Mouse (Mus musculus): ENCODE results near the gene Phf23.
A peak's percentile ranks its signal among the peaks of the same experiment; 100 is the strongest.
"Not testable (repeated sequence)": the region's sequence is repeated elsewhere in the genome, so short reads cannot be mapped to it uniquely, and the experiment has no call there.

Phf23 gene

DNA sequence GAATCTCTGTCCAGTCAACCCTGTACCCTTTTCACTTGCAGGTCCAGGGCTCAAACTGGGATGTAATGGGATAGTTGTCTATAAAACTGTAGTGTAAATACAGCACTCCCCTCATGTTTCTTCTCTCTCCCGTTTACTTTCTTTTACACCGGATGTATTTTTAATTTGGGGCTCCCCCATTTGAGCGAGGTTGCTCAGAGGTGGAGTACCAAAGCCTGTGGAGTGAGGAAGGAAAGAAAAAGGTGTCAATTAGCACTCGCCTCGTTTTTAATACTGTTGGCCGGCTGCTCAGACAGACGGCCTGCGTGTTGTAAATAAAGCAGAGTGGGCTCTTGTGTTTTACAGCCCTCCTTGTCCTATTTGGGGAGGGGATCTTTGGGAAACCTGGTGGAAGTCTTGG is 4.1 kb downstream of the Phf23 start:
- DNase-seq (ENCODE audit: low spot score): no peak

DNA sequence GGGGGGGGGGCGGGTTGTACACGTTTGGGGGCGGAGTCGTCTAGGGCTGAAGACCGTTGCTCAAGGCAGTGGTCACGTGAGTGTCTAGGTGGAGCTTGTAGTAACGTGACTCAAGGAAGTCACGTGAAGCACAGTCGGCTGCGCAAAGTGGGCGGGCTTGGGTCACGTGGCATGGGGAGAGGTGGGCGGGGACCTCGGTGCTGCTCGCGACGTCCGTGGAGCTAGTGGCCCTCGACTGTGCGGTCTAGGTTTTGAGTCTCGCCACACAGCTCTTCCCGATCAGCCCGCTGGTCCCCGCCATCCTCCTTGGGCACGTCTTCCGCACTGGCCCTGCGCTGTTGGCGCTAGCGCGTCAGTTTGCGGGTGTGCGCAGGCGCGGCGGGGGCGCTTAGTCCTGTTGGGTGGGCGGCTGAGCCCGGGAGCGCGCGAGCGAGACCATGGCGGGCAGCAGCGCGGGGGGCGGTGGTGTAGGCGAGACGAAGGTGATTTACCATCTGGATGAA is 4.9 kb downstream of the Phf23 start, which contains the start of gene Dvl2:
Gene Dvl2 (plus strand): TSS at position 200 of the 503 bp plus-strand sequence.
- DNase-seq (ENCODE audit: low spot score): peak; percentile 90

DNA sequence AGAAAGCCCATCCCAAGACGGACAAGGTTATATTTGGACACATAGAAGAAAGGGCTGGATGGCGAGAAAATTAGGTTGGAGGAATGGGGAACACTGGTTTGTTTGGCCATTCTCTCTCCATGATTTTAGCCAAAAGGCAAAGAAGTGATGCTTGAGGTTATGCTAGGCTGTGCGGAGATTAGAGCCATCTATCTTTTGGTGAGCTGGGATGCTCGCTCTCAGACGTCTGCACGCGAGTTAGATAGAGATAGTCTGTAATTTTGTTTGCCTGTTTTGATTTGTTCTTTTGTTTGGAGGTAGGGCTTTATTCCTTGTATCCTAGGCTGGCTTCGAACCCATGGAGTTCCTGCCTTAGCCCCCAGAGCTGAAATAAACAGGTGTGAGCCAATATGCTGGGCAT is 5.6 kb downstream of the Phf23 start:
- no peak for DNase-seq (ENCODE audit: low spot score)

DNA sequence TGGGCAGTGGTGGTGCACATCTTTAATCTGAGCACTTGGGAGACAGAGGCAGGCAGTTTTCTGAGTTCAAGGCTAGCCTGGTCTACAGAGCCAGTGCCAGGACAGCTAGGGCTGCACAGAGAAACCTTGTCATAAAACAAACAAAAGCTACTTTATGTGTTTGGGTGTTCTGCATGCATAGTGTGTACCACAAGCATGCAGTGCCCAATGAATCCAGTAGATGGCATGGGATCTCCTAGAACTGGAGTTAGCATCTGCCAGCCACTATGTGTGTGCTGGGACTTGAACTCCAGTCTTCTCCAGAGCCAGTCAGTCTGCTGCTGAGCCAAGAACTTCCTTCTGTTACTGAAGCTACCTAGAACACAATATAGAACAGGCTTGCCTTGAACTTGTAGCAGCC is 6.3 kb downstream of the Phf23 start:
- DNase-seq (ENCODE audit: low spot score): no peak

DNA sequence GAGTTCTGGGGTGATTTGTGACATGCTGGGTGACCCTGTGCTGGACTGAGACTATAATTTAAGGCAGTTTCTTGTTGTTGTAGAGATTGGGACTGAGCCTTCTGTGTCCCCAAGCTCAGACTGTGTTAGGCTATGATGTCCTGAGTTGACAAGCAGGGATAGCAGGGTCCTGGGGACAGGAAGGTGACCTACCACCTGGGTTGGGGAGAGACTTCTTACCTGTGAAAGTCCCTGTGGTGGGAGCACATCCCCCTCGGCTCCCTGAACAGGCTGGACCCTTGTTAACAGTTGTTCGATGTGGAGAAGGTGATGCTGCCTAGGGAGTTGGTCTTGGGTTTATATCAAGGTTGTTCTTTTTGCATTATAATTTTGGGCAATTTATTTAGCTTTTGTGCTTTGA is 6.9 kb downstream of the Phf23 start:
- DNase-seq (ENCODE audit: low spot score): no peak

DNA sequence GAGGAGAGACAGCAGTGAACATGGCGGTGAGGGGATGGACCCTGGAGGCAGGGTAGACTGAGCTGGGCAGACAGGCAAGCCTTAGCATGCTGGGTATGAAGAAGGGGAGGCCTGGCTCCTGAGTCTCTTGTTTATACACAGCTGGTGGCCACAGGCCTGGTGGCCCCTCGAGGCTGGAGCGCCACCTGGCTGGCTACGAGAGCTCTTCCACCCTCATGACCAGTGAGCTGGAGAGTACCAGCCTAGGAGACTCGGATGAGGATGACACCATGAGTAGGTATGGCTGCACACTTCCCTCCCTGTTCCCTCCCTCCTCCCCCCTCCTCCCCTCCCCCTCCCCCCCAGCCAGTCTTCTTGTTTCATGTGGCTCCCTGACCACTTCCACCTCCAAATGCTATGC is 9.9 kb downstream of the Phf23 start:
- no peak for DNase-seq (ENCODE audit: low spot score)

DNA sequence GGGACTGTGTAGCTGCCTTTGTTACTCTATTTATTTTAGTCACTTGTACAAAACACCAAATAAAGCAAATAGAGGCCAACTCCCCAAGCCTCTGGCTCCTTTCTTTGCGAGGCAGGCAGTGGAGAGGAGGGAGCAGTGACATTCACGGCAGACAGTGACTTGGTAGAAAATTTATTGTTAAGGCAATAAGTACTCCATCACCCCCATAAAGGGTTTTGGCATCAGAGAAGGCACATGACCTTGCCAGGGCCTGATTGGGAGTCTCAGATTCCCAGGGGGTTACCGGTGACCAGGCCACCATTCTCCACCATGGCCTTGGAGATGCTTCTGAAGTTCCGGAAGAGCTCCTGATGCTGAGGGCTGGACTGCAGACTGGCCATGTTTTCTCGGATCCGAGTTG is 14.5 kb downstream of the Phf23 start:
- no peak for DNase-seq (ENCODE audit: low spot score)

DNA sequence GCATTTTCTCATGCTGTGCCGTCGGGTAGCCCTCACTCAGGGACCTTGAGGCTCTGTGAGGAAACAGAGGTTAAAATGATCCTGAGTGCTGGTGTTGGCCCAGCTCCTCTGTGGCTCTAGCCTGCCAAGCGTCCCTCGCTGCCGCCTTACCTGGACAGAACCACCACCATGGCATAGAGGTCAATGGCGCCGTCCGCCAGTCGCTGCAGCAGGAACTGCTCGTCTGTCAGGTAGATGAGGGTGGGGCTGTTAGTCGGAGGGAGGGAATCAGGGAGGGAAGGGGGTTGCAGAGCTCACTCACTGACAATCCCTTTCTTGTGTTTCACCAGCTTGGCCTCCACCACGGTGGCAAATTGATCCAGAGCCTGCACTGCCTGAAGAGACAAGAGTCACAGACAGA is 15.0 kb downstream of the Phf23 start:
- DNase-seq (ENCODE audit: low spot score): no peak

DNA sequence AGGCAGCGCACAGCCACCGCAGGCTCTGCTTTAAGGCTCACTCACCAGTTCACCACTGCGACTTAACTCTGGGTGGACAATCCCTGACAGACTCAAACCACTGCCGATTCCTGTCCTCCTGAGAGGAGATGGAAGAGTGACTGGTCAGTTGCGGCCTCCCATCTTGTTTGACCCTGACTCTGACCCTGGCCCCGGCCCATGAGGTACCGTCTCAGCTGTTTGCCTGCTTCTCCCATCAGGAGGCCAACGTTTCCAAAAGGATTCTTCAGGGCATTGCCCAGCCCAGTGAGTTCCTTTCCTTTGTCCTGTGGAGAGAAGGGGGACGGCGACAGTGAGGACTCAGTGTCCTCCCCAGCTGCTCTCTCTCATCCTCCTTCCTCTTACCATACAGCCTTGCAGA is 15.4 kb downstream of the Phf23 start:
- no peak for DNase-seq (ENCODE audit: low spot score)

DNA sequence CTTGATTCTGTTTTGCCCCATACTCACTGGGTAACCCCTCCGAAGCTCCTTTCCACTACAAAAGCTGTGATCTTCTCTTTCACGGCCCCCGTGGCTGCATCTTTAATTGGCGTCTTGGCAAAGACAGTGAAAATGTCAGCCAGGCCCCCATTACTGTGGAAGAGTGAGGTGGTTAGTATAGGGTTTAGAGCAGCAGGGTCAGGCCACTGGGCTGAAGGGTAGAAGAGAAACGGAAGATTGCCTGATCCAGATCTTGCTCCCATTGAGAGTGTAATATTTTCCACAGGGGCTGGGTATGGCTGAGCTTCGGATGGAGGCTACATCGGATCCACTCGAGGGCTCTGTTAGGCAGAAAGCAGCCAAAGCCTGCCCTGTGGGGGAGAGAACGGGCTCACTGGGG is 17.4 kb downstream of the Phf23 start:
- DNase-seq (ENCODE audit: low spot score): no peak

DNA sequence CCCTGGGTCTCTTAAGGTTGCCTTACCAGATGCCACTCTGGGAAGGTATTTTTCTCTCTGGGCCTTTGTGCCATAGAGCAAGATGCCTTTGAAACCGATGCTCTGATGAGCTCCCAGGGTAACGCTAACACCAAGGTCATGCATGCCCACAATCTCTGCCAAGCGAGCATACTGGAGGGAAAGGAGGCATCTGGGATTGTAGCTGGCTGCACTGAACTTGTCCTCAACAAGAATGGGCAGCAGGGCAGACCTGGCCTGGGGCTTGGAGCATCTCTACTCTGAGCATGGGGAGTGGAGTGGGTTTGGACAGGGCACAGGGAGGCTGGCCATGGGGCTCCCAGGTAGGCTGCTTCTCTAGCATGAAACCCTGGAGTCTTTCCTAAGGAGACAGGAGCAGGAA is 17.8 kb downstream of the Phf23 start:
- no peak for DNase-seq (ENCODE audit: low spot score)

DNA sequence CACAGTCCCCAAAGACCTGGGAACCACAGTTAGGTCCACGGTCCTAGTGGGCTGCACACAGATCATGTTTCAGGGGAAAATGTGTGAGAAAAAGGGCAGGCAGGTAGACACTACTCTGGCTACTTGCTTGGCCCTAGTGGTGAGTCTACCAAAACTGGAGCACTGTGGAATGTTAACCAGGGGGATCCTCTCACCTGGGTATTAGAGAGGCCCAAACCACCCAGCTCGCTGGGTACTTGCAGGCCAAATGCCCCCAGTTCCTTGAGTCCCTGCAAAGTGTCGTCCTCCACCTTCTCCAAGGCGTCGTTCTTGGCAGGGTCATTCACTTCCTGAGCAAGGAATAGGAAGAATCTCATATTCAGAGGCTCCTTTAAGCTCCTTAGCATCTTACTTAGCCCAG is 18.5 kb downstream of the Phf23 start:
- no peak for DNase-seq (ENCODE audit: low spot score)

DNA sequence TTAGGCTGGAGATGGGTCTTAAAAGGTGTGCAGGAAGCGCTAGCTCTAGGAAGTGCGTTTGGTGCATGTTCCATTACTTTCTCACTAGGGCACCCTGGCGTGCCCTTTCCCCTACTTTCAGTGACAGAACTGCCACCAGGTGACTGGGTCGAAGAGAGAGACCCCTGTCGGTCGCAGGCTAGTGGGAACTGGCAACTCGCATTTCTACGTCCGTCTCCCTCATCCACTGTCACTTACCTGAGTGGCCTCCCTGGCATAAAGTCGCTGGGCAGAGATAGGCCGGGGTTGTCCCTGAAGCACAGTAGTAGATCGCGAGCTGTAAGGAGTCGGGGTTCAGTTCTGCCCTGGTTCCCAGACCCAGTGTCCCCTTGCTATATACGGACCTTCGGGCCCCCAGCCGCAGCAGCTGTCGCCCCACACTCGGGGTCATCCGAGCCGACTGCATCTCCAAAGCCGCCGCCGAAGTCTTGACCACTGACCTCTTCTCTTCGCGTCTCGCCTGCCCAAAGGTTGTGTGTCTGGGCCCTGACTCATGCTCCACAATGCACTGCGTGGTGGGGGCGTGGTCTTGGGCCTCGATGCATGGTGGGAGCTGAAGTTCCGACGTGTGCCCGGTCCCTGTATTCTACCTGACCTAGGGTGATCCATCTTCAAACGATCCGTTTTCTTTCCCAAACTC is 19.4 kb downstream of the Phf23 start, which contains the start of gene Acadvl:
Gene Acadvl (minus strand): TSS at position 532 of the 679 bp plus-strand sequence.
- peak; percentile 78 for DNase-seq (ENCODE audit: low spot score)

DNA sequence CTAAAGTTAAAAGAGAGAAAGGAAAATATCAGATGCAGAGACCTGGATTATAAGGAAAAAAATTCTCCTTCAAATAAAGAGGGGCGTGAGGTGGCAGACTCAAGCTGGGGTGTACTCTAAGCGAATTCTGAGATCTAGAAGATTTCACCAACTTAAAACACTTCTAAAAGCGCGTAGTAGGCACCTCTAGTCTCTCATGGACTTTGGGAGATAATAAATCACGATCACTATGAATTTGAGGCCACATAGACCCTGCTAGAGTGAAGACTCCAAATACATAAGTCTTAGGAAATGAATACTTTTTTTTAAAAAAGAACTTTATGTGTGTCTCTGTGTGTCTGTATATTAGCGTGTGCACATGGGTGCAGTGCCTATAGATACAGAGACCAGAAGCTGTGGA is 20.1 kb downstream of the Phf23 start:
- DNase-seq (ENCODE audit: low spot score): no peak

DNA sequence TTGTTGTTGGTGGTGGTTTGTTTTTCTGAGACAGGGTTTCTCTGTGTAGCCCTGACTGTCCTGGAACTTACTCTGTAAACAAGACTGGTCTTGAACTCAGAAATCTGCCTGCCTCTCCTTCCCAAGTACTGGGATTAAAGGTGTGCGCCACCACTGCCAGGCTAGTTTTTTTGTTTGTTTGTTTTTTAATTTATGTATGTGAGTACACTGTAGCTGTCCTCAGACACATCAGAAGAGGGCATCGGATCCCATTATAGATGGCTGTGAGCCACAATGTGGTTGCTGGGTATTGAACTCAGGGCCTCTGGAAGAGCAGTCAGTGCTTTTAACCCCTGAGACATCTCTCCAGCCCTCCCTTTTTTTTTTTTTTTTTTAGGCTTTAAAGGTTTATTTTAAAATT is 20.6 kb downstream of the Phf23 start:
- DNase-seq (ENCODE audit: low spot score): not testable (repeated sequence)

DNA sequence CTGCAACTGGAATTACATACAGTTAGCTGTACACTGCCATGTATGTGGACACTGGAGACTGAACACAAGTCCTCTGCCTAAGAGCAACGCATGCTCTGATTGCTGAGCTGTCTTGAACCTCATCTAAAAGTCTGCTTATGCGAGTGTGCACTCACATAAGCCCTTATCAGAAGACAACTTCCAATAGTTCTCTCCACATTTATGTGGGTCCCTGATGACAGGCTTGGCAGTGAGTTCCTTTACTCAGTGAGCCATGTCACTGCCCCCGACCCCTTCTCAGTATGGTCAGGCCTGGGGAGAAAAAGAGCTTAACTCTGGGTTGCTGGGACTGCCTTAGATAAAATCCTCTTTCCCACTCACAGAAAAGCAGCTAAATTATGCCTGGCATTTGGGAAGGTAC is 21.1 kb downstream of the Phf23 start, which contains the start of gene Dlg4:
Gene Dlg4 (plus strand): TSS at position 274 of the 400 bp plus-strand sequence.
- no peak for DNase-seq (ENCODE audit: low spot score)

DNA sequence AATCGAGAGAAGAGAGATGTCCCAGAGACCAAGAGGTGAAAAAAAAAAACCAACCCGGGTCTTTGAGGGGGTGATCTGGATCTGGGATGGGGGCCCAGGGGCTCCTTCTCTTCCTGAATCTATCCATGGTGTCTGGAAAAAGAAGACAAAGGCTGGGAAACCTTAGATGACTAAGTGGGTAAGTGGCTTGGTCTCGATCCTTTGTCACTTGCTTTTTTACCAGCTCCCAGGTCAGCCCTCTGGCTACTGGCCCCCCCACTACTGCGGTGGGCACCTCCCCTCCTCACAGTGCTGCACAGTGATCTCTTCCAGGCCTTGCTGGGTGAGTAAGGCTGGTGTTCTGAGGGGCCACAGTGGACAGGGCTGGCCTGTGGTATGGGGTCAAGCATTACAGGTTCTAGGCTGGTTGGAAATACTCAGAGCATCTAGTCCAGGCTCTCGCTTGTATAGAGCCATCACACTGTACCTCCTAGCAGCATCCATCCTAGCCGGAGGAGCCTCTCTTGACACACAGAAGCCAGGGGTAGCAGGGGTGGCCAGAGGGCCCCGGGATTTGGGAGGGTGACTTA is 21.7 kb downstream of the Phf23 start:
- DNase-seq (ENCODE audit: low spot score): no peak

DNA sequence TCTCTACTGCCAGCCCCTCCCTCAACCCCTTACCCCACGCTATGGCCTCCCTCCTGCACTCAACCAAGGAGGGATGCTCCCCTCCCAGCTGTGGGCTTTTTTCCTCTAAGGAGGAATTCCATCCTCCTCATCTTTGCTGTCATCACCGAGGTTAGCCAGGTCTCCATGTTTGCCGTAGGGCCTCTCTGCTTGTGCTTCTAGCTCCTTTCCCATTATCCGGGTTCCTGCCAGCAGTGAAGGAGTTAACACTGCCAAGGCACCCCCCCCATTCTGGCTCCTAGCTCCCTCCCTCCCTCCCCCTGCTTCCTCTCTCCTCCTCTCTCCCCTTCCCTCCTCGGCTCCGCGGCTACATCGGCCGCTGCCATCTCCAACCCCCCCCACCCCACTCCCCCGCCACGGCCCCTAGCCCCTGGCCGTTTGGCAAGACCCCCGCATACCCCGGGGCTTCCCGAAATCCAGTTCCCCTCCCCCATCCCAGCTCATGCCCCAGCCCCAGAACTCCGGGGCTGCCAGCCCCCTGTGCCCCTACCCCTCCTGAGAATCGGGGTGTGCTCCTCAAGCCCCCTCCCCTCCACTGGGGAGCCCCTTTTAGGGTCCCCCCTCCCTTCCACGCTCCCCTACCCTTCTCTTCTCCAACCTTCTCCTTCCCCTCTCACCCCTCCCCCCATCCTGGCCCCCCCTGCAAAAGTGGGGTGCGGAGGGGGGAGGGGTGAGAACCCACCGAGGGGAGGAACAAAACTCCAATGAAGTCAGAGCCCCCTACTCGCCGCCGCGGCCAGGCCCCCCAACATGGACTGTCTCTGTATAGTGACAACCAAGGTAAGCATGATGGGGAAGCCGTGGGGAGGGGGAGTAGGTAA is 22.8 kb downstream of the Phf23 start:
- no peak for DNase-seq (ENCODE audit: low spot score)

DNA sequence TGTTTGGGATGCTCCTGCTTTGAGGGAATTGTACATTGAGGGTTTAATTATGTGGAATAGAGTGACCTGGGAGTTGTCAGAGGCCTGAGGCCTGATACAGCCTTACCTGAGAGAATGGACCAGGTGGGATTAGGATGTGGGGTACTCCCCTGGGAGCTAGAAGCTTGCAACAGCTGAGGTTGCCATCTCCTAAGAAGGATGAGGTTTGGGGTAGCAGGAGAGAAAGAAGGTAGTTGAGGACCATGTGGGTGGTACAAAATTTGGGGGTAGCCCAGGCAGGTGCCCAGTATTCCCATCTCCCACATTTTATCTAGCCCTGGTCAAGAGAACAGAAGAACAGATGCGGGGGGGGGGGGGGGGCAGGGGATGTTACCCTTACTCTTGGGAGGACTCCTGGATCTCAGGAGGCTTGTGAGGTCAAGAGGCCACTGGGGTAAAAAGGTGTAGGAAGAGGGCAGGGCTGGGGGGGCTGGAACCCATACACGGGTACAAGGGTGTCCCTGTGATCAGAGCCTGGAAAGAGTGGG is 24.0 kb downstream of the Phf23 start:
- no peak for DNase-seq (ENCODE audit: low spot score)

DNA sequence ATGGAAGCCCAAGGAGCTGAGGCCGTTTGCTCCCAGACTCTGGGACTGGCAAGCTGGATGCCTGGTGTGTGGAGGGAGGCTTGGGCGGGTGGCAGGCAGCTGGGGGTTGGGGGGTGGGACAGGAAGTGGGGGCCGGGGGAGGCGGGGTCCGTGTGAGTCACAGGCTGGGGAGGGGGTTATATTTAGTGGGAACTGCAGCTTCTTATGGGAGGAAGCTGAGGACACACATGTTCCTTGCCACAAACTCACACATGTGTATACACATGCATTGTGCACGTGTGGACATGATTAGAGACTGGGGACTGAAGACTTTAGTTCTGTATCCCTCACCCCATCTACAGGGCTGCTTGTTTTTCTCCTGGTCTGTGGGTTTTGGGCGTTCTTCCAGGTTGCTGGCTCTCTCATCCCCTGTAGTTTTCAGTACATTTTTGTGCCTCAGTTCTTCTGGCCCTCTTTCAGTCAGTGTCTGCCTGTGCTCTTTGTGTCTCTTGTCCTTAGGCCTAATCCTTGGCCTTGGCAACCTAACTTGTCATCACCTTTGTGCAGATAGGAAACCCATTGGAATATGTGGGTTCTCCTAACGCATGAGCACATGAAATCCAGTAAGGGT is 24.6 kb downstream of the Phf23 start:
- no peak for DNase-seq (ENCODE audit: low spot score)

DNA sequence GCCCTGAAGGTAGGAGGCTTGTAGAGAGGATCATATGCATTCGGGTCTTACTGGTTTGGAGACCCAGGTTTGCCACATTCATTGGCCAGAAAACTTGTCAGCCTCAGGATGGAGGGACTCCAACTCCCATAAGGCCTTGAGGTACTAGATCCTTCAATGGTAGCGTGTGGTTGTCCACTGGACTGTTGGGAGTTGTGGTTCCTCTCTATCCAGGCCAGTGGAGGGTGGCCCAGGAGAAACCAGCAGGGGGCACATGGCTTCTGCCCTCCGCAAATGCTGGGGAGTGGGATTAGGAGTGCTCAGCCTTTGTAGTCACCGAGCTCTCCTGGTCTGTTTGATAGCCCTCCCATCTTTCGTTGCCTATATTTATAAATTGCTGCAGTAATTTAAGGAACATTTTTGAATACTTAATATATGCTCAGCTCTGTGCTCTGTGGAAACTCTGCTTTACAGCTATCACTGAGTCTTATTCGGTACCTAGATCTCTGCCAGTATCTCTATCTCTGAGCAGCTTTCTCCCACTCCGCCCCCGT is 25.2 kb downstream of the Phf23 start:
- peak; percentile 67 for DNase-seq (ENCODE audit: low spot score)
